Mouse (Mus musculus): ENCODE results near the gene Cacfd1.

Cacfd1 gene

DNA sequence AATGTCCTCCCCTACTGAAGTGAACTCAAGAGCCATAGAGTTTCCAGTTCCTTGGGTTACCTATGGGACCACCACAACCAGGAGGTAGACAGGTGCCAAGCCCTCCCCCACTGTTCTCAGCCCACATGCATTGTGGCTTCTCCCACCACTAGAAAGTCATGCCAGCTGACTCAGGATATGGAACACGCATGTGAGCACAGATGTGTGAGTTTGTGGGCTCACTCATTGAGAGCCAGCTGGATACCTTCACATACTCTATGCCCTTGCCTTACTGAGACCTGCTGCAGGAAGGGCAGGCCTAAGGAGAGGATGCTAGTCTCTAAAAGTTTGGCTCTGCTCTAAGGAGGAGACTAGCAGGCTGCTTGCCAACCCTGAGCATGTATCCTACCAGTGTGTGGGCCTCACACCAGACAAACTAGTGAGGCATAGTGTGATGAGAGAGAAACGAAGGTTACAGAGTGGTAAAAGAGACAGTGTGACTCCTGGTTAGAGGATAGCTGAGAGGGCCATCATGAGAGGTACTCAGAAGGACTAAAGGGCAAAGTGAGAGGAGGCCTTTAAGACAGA, 60.6 kb downstream of the Cacfd1 start:
- H3K27me3 ChIP-seq (ENCODE audit: insufficient read depth, low read length): no peaks in the 10 kb centered on the region
- TF ChIP-seq NANOG (IDR thresholded peaks at IDR 0.05; ENCODE audit: borderline replicate concordance, low read length) (no peak), POU5F1 (IDR thresholded peaks at IDR 0.05; ENCODE audit: borderline replicate concordance, low read length) (no peak), CTCF (conservative IDR thresholded peaks at IDR 0.05; ENCODE audit: low read length) (no peak)
- no peak overlapping the region for H3K4me3 ChIP-seq (replicated peaks; ENCODE audit: low read length)
- H3K4me1 ChIP-seq (replicated peaks; ENCODE audit: low read depth, low read length): no peaks in the 10 kb centered on the region
- no peaks in the 10 kb centered on the region for H3K9me3 ChIP-seq (ENCODE audit: low read length)
- no peaks in the 10 kb centered on the region for H3K36me3 ChIP-seq (ENCODE audit: insufficient read depth, low read length)

Measured in E14TG2a.4 (cell line).